Mouse (Mus musculus): ENCODE results near the gene Pea15a.
"Not testable (repeated sequence)": the region's sequence is repeated elsewhere in the genome, so short reads cannot be mapped to it uniquely, and the experiment has no call there.

The Pea15a gene

DNA sequence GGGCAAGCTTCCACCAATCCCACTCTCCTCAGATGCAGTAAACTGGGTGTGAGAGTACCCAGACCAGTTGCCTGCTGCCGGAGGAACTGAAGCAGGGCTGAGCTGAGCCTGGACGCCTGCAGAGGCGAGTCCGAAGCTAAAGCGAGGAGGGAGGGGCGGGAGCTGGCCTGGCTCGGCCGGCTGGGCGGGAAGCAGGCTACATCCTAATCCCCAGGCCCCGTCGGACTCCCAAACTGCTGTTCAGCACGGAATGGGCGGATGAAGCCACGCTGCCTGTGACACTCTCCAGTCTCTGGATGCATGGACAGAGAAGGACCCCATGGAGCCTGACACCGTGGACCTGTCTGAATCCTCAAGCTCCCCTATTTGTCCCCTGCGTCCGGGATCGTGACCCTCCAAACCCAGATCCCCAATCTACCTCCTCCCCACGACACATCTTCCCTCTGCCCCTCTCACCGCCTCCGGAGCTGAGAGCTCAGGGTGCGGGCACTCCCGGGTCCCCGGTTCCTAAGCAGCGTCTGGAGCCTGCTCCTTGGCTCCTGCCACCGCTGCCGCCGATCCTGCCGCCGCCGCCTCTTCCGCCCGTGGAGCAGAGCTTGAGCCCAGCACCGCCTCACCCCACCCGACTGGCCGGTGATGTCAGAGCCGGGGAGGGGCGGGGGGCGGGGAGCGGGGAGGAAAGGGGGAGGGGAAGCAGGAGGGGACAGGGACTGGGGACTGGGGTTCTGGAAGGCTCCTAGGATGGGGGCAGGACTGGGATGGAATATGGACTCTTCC, at the start of gene Pea15a:
TSS of gene Pea15a (minus strand) at position 664 of the 777 bp plus-strand sequence.
- ATAC-seq (ENCODE audit: low TSS enrichment) = peak; percentile 36

DNA sequence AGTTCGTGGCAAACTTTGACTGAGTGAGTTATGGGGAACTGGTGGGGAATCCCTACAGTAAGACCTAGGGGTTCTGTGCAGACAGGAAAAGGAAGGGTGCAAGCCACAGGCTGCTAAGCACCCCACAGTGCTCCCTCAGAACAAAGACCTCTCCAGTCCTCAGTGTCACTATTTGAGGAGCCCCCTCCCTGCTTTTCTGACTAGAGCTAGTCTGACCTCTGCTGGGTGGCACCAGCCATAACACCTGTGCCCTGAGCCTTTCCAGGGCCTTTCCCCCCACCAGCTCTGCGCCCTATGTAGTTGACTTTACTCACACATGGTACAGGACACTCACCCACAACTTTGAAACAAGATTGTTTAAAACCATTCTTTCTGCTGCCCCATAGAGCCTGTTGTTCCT, 41.1 kb upstream of the Pea15a start:
- ATAC-seq (ENCODE audit: low TSS enrichment) = peak; percentile 53

DNA sequence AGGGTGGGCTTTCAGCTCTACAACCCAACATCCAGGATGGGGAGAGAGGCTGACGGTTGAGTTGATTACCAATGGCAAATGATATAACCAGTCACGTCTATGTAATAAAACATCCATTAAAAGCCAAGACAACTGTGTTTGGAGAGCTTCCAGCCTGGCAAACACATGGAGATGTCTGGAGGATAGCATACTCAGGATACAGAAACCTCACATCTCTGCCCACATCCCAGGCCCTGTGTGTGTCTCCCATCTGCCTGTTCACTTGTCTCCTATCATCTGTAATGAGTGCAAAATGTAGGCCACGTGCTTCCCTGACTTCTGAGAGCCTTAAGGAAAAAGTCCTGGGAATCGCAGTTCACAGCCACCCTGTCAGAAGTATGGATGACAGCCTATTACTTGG, 40.6 kb upstream of the Pea15a start:
- ATAC-seq (ENCODE audit: low TSS enrichment) = peak; percentile 83

DNA sequence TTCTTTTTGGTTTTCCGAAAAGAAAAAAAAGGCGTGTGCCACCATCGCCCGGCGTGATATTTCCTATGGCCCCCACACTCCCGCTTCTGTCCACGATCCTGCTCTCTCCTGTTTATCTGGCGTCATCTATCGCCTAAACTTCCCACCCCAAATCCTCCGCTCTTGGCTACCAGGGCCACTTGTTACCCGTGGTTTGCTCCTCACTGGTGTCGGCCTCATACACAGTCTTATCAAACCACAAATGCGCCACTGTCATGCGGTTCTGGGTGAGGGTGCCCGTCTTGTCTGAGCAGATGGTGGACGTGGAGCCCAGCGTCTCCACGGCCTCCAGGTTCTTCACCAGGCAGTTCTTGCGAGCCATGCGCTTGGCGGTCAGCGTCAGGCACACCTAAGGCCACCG, 38.0 kb upstream of the Pea15a start:
- ATAC-seq (ENCODE audit: low TSS enrichment) = not testable (repeated sequence)

DNA sequence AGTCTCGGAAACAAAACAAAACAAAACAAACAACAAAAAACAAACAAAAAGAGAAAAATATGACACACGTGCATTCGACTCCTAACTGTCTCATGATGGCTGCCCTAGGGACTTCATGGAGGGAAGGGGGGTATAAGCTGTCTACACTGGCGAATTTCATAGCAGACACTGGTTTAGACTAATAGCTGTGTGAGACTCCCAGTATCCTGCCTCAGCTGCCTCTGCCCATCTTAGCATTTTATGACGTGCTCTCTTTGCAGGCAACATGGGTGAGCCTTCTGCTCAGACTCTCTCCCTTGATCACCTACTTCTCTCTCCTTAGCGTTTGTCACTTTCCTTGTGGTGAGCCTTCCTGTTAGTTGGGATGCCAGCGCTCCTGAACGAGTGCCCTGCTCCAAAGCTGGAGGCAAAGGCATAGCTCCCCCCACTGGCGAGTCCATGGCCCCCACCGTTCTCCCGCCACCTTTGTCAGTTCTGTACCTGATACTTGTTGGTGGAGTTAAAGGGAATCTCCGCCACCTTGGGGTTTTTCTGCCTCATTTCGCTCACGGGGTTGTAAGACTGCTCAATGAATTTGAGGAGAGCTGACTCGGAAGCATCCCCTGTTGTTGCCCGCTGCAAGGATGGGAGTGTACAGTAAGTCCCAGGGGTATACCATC, 37.1 kb upstream of the Pea15a start:
- ATAC-seq (ENCODE audit: low TSS enrichment) = no peak

DNA sequence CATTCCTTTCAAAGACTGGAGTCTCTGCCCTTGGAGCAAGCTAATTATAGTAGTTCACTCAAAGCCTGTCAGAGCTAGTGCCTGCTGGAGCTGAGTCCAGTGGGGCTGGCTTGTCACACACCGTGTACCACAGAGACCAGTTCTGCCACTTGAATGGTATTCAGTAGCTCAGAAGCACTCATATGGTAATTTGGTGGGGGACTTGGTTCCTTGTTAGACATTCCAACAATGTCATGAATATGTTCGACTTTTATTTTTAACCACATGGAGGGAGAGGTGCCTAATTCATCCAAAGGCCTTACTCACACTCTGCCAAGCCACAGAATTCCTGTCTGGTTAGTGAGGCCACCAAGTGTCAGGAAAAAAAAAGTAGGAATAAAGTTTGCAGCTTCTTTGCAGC, 35.8 kb upstream of the Pea15a start:
- ATAC-seq (ENCODE audit: low TSS enrichment) = no peak

DNA sequence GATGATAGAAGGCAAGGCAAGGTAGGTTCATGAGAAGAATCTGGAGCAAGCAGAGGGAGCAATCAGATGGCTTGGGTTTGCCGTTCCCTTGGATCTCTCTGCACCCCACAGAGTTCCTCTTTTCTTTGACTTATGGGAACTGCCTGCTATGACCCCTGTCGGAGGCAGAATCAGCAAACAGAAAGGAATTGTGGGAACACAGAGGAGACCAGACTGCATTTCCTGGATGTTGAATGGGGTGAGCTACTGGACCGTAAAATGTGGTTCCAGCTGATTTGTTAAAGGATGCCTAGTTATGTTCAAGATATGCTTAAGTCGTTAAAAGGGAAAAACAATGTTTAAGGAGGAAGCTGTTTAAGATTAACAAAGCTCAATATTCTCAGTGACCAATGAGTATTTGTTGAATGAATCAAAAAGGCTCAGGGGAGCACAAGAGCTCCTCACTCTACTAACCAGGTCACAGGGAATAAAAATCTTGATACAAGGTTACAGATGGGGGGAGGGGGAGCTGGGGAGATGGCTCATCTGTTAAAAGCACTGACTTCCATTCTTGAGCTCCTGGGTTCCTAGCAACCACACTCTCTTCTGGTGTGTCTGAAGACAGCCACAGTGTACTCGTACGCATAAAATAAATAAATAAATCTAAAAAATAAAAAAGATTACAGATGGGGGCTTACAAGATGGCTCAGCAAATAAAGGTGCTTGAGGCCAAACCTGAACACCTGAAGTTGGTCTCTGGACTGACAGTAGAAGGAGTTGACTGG, 34.5 kb upstream of the Pea15a start:
- no peak for ATAC-seq (ENCODE audit: low TSS enrichment)

DNA sequence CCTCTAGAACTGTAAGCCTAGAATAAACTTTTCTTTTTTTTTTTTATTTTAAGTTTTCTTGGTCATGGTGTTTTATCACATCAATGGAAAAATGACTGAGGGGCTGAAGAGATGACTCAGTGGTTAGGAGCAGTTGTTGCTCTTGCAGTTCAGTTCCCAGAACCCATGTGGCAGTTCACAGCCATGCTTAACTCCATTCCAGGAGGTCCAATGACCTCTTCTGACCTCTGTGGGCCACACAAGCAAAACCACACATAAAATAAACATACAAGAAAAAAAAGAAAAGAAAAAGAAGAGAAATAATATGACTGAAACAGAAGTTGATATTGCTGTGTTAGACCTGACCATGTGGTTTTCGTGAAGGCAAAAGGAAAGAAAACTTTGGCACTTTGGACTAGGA, 22.6 kb upstream of the Pea15a start:
- no peak for ATAC-seq (ENCODE audit: low TSS enrichment)

DNA sequence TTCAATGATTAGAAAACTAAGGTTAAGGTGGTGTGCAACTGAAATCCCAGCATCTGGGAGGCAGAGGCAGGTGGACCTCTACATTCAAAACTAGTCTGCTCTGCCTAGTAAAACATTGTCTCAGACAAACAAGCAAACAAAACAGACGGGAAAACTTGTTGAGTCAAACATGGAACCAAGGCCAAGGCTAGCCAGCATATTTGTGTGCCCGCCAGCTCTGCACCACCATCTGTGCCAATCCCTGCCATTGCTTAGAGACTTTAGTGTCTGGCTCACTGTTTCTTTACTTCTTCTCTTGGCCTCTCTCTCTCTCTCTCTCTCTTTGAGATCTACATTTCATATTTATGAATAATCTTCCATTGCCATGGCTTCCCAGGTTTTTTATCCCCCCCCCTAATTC, 21.6 kb upstream of the Pea15a start:
- ATAC-seq (ENCODE audit: low TSS enrichment) = no peak

DNA sequence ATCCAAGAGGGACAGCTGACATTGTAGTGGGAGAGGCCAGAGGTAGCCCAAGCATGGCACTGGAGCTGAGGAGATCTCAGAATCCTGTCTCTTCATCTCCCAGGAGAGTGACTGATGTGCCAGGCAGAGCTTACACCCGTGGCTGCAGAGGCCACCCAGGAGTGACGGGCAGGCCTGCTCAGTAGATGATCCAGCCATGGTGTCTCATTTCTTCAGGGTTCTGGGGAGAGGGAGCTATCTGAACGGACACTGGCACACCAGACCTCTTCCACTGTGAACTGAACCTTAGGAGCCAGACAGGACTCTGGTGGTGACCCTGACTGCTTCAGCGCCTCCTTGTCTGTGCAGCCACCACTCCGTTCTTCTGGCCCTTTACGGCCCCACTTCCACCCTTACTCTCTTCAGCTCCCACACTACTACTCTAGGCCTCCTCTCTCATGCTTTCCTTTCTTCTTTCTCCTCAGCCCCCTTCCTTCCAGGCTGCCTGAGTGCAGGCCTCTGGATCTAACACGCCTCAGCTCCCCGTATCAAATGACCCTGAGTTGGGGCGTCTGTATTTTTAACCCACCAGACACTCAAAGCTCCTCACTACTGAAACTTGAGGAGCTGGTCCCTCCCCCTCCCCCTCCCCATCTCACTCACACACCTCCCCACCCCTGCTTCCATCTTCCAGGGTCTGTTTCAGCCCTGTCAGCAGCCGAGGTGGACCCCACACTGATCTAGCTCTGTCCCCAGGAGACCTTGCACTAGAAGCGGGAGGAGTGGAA, 14.9 kb upstream of the Pea15a start:
- no peak for ATAC-seq (ENCODE audit: low TSS enrichment)

DNA sequence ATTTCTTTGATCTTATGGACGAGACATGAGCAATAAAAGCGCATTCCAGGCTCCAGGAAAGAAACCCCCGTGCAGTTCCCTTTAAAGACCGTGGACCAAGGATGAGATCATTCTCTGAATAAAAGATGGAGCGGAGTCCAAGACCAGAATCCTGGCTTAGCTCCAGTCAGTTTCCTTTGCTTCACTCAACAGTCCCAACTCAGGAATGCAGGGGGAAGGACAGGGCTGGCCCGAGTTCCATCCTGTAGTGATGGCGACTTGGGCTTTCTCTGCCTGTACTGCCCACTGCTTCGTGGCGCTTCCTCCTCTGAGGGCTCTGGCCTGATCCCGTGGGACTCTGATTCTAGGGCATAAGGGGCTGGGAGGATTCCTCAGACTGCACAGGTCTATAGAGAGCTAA, 13.8 kb upstream of the Pea15a start:
- 0 out of 2 replicates have a peak, but pooled peaks have one; percentile 13 for ATAC-seq (ENCODE audit: low TSS enrichment)

DNA sequence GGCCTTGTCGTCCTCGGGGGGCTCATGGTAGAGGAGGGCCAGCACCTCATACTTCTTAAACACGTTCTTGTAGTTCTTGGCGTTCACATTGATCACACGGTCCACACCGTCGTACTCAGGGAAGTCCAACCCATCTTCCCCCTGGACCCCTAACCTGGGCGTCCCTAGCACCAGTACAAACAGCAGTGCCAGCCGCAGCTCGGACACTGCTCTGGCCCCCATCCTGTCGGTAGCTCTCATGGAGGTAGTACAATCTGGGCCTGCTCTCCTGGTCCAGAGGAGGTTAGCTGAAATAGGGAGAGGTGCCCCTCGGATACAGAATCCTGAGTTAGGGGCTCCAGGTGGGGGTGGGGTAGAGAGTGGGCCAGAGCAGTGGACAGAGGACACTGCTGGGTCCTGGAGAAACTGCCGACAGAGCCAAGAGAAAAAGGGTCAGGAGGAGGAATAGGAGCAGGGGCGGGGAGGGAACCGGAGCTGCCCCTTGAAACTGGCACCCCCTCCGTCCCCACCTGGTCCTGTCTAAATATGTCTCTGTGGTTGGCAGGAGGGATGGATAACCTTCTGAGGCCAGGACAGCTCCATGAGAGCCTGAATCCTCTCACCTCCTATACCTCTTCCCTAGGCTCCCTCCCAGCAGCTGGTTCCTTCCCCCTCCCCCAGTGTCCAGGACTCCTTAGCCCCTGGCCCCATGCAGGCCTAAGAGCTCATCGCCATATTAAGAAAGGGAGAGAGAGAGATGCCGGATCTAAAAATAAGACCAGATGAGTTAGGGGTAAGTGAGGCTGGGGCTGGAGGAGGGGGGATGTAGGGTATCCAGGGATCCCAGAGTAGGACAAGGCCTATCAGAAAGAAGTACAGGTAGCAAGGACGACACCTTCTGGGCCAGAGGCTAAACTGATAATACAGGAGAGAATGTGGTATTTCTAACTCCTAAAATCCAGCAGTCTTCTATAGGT, 13.1 kb upstream of the Pea15a start, which contains the start of gene Casq1:
TSS of gene Casq1 (minus strand) at position 418 of the 956 bp plus-strand sequence.
- no peak for ATAC-seq (ENCODE audit: low TSS enrichment)

DNA sequence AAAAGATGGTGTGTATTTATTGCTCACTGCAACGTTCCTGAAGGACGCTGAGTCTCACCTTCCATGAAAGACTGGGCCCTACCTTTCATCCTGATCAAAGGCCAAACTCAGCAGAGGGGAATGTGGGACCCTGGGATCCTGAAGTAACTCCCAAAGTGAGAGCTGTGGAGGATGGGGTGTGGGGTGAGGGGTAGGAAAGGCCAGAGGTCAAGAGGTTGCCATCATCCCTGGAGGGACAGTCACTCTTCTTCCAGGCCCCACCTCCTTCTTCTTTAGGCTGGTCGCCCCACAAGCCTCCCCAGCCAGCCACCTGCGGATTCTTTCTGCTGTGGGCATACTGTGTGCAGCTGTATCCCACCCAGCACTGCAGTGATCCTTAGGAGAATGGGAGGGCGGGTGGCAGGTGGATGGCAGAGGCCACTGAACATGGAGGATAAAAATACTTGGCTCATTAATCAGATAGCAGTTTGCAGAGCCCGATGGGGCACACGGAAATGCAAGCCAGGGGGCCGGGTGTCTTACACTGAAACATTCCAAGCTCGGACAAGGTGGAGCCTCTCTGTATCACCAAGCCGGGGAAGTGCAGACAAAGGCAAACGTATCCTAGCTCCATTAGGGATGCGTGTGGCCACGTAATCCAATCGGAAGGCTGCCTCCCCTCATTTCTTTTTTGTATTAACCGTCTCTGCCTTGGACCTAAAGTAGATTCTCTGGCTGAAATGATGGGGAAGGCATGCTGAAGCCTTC, 11.7 kb upstream of the Pea15a start:
- no peak for ATAC-seq (ENCODE audit: low TSS enrichment)

DNA sequence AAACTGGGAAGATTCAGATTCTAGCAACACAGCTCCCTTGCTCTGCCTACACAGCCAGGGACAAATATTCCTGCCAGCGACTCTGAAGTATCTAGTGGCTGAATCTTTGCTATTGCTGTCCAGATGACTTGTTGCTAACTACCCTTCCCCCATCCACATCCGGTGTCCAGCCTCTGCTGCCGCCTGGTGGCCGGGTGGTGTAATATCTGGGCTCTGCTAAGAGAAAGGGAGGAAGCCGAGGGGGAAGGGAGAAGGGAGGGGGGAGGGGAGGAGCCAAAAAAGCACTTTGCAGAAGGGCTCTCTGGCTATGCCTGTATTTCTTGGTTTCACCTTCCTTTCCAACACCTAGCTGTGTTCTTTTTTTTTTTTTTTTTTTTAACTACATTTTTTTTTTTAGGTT, 10.5 kb upstream of the Pea15a start:
- ATAC-seq (ENCODE audit: low TSS enrichment) = peak; percentile 70

DNA sequence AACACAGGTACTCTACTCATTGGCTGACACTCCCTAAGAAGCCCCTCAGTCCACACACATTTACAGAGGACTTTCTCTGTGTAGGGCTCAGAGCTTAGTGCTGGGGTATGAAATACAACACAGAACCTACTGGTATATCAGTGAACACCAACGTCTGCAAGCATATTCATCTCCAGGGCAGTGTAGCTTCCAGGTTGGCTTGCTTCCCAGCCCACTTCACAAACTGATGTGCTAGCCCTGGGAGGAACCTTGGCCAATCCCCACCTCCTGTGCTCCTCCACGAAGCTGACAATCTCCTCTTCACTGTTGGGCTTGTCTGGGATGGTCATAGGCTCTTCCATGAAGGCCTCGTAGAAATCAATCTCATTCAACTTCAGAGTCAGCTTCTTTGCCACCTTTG, 8.1 kb upstream of the Pea15a start:
- ATAC-seq (ENCODE audit: low TSS enrichment) = no peak

DNA sequence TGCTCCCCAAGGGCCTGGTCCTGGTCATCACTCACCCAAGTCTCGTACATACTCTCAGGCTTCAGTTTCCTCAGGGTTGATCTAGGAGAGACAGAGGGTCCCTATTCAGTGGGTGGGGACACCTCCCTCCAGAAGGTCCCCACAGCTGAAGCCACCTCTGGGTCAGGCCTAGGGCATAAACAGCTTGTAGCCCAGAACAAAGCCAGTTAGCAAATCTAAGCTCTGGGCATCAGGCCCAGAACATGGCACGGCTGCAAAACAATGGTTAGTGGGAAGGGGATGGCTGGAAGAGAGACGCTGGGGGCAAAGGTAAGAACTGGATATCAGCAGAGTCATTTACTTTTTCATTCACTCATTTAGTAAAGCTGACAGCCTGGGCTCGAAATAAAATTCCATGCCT, 7.2 kb upstream of the Pea15a start:
- ATAC-seq (ENCODE audit: low TSS enrichment) = no peak

DNA sequence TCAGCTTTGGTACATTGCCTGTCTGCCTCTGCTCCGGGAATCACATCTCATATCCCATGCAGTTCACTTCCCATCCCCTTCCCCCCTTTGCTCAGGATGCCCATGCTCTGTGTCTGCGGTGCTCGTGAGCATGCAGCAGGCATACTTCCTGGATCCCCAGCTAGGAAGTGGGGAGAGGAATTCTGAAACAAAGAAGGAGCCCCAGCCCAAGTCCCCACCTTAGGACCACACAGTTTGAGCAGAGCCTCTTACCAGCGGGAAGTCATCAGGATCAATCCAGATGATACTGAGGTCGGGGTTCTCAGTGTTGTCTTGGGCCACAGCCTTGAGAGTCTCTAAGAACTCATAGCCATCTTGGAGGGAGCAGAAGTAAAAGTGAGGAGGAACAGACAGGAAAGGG, 6.2 kb upstream of the Pea15a start:
- ATAC-seq (ENCODE audit: low TSS enrichment) = no peak

DNA sequence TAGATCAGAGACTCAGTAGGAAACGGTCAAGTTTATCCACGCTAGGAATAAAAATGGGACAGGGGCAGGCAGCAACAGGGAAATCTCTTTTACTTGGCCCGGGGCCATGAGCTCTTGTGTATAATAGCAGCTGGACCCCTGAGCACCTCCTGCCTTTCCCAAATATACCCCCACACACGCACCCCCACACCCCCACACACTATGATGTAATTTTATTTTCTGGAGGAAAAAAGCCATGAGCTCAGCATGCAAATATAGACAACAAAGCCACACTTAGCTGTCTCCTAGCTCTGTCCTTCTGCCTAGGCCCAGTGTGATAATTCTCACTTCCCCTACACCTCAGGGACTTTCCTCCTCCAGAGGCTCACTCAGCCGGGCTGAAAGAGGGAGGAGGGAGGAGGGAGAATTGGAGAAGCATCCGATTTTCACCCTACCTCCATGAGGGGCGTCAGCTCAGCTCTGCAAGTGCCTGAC, 544 bp upstream of the Pea15a start:
- peak; percentile 50 for ATAC-seq (ENCODE audit: low TSS enrichment)

DNA sequence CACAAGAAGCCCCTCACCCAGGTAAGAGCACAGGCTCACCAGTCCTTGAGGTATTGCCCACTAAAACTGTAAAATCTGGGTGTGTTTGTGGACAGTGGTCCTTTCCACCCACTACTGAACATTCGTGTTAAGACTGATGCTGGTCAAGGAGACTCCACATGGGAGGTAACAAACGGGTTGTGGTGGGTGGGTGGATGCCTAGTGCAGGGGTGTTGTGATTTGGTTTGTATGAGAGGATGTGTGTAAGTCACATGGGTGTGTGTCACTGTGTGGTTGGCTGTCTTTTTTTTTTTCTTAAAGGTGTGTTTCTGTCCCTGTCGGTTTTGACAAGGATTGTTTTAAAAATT, 890 bp downstream of the Pea15a start:
- ATAC-seq (ENCODE audit: low TSS enrichment) = peak; percentile 25
